Mouse (Mus musculus) kidney, adult 2 months (tissue): ENCODE data around the gene Grap2. TPM values are rescaled to one million over a fixed set of nuclear protein-coding genes. Genes with fewer than 3 reads are reported as not detected.

ENCODE experiments used
- DNase-seq: peaks from one replicate; pipeline ENCODE4 v3.0.0; 2021
- H3K27ac ChIP-seq: fragments of 200-500 bp; 2 replicates; pipeline ENCODE4 v1.5.1; 2012; ENCODE audit warnings: low read depth, low read length, control low read depth, inconsistent platforms; ENCODE audit not compliant: insufficient read depth
- H3K27me3 ChIP-seq: fragments of 200-500 bp; replicated peaks from 2 replicates; pipeline ENCODE4 v1.6.1; 2012; ENCODE audit warnings: mild to moderate bottlenecking, moderate library complexity, low read length, inconsistent platforms; ENCODE audit not compliant: control insufficient read depth, insufficient read depth
- H3K36me3 ChIP-seq: fragments of 200-500 bp; 2 replicates; pipeline ENCODE4 v1.6.1; 2012; ENCODE audit warnings: mild to moderate bottlenecking, moderate library complexity, low read length, inconsistent platforms; ENCODE audit not compliant: control insufficient read depth, insufficient read depth
- H3K4me1 ChIP-seq: fragments of 200-500 bp; 2 replicates; pipeline ENCODE4 v1.6.1; 2011; ENCODE audit warnings: low read length; ENCODE audit not compliant: control insufficient read depth, insufficient read depth
- H3K4me3 ChIP-seq: fragments of 200-500 bp; 2 replicates; pipeline ENCODE4 v1.5.1; 2011; ENCODE audit warnings: mild to moderate bottlenecking, low read depth, low read length, control low read depth; ENCODE audit not compliant: insufficient read depth
- CTCF ChIP-seq: fragments of 200-500 bp; conservative IDR thresholded peaks from 2 replicates; pipeline ENCODE4 v1.5.1; 2011; ENCODE audit warnings: low read depth, mild to moderate bottlenecking, control low read depth, low read length, moderate library complexity, mixed read lengths; ENCODE audit not compliant: insufficient read depth, insufficient read length
- POLR2A ChIP-seq: fragments of 200-500 bp; IDR thresholded peaks from one replicate; pipeline ENCODE4 v1.6.1; 2011; ENCODE audit warnings: low read depth, low read length, control low read depth
- WGBS: fragments of 180-500 bp; shearing (Covaris S2); methylation state at CpG from one replicate; pipeline ENCODE4 v1.1.7; 2018; 5-methylcytosine and 5-hydroxymethylcytosine counted together
- polyA plus RNA-seq: library from polyadenylated mRNA; depleted of rRNA; stranded (reverse); fragments of >200 nt; gene quantifications from 2 replicates; pipeline ENCODE4 v1.2.3, GENCODE M21; 2012

Grap2 gene
- polyA plus RNA-seq, 1 experiment = 2.5 TPM

GRCm38 (mm10) chr15:80592737-80593136, 20.3 kb downstream of the Grap2 start:
- no peak overlapping the region for H3K27ac ChIP-seq
- H3K36me3 ChIP-seq = no peaks in the 10 kb centered on the region
- no peaks in the 10 kb centered on the region for H3K27me3 ChIP-seq
- H3K4me3 ChIP-seq = no peak overlapping the region
- no peak for DNase-seq
- whole genome bisulfite sequencing = 80% methylated on average over 6 of the region's 6 CpGs
- H3K4me1 ChIP-seq = no peaks in the 10 kb centered on the region
- TF ChIP-seq CTCF = no peak
- TF ChIP-seq POLR2A = no peak

- Histone ChIP-seq H3K36me3 (no peaks in the 10 kb centered on the region), H3K4me3 (no peak overlapping the region), H3K4me1 (no peaks in the 10 kb centered on the region), H3K27ac (no peak overlapping the region), H3K27me3 (no peaks in the 10 kb centered on the region)
- no peak for TF ChIP-seq POLR2A
- TF ChIP-seq CTCF = no peak
- 56% methylated on average over 5 of the region's 5 CpGs for WGBS
- no peak for DNase-seq
Measured at GRCm38 (mm10) chr15:80593877-80594276, 21.5 kb downstream of the Grap2 start.

- no peak overlapping the region for H3K27ac ChIP-seq
Measured at GRCm38 (mm10) chr15:80598750-80599149, 26.4 kb downstream of the Grap2 start.

GRCm38 (mm10) chr15:80599213-80599750, 26.9 kb downstream of the Grap2 start:
- Histone ChIP-seq H3K27me3 (no peaks in the 10 kb centered on the region), H3K36me3 (no peaks in the 10 kb centered on the region), H3K4me3 (no peak overlapping the region), H3K27ac (no peak overlapping the region), H3K4me1 (no peaks in the 10 kb centered on the region)
- 25% methylated on average over 16 of the region's 16 CpGs for WGBS
- DNase-seq = peak; percentile 66
- TF ChIP-seq POLR2A (no peak), CTCF (no peak)

More at GRCm38 (mm10) chr15:80598750-80599149, 26.4 kb downstream of the Grap2 start:
- TF ChIP-seq CTCF = no peak
- TF ChIP-seq POLR2A = no peak
- 31% methylated on average over 12 of the region's 12 CpGs for WGBS
- DNase-seq = peak; percentile 3
- no peaks in the 10 kb centered on the region for H3K36me3 ChIP-seq
- H3K4me1 ChIP-seq = no peaks in the 10 kb centered on the region
- no peaks in the 10 kb centered on the region for H3K27me3 ChIP-seq
- H3K4me3 ChIP-seq = no peak overlapping the region

- WGBS = 78% methylated on average over 4 of the region's 4 CpGs
- no peak overlapping the region for H3K27ac ChIP-seq
- H3K4me1 ChIP-seq = no peaks in the 10 kb centered on the region
- H3K27me3 ChIP-seq = no peaks in the 10 kb centered on the region
- H3K36me3 ChIP-seq = no peaks in the 10 kb centered on the region
- H3K4me3 ChIP-seq = no peak overlapping the region
- TF ChIP-seq POLR2A = no peak
- no peak for TF ChIP-seq CTCF
- DNase-seq = no peak
Measured at GRCm38 (mm10) chr15:80599843-80600242, 27.4 kb downstream of the Grap2 start.

GRCm38 (mm10) chr15:80601456-80601855, 29.1 kb downstream of the Grap2 start:
- no peak for TF ChIP-seq POLR2A
- no peak for TF ChIP-seq CTCF
- WGBS = 59% methylated on average over 7 of the region's 7 CpGs

GRCm38 (mm10) chr15:80602487-80602886, 30.1 kb downstream of the Grap2 start:
- DNase-seq = no peak
- Histone ChIP-seq H3K4me3 (no peak overlapping the region), H3K4me1 (no peaks in the 10 kb centered on the region), H3K27ac (no peak overlapping the region), H3K27me3 (no peaks in the 10 kb centered on the region), H3K36me3 (no peaks in the 10 kb centered on the region)
- no peak for TF ChIP-seq POLR2A
- no peak for TF ChIP-seq CTCF
- WGBS = 77% methylated on average over 7 of the region's 7 CpGs

More at GRCm38 (mm10) chr15:80601456-80601855, 29.1 kb downstream of the Grap2 start:
- DNase-seq = no peak
- no peaks in the 10 kb centered on the region for H3K27me3 ChIP-seq
- no peak overlapping the region for H3K4me3 ChIP-seq
- H3K27ac ChIP-seq = no peak overlapping the region
- no peaks in the 10 kb centered on the region for H3K4me1 ChIP-seq
- H3K36me3 ChIP-seq = no peaks in the 10 kb centered on the region

GRCm38 (mm10) chr15:80604026-80604425, 31.6 kb downstream of the Grap2 start:
- Histone ChIP-seq H3K27ac (no peak overlapping the region), H3K4me1 (no peaks in the 10 kb centered on the region), H3K27me3 (no peaks in the 10 kb centered on the region), H3K4me3 (no peak overlapping the region), H3K36me3 (no peaks in the 10 kb centered on the region)
- no peak for TF ChIP-seq CTCF
- TF ChIP-seq POLR2A = no peak
- WGBS = 94% methylated on average over 6 of the region's 6 CpGs
- DNase-seq = no peak
